Mouse (Mus musculus): ENCODE data around the gene Igsf3. TPM values are rescaled to one million over a fixed set of nuclear protein-coding genes. Genes with fewer than 3 reads are reported as not detected.
A peak's percentile ranks its signal among the peaks of the same experiment; 100 is the strongest.

The Igsf3 gene
- 25.5 and 28.1 TPM in 2 replicates for polyA plus RNA-seq (2014; fragmentation: Nextera tagmentation; extraction: Ambion mirVana)

- 4% methylated on average over 53 of the region's 56 CpGs for WGBS
- Histone ChIP-seq H3K4me1 (ENCODE audit: control insufficient read depth in 2 of 2, insufficient read depth in 2 of 2, low read length in 2 of 2) (peaks cover 25 to 30% of the 10 kb centered on the region in 2 experiments), H3K4me2 (ENCODE audit: low read length) (peak within 1 kb of the TSS; percentile 94), H3K9me3 (ENCODE audit: control insufficient read depth, low read length) (no peaks in the 10 kb centered on the region), H3K27me3 (ENCODE audit: control insufficient read depth, insufficient read depth, low read length) (no peaks in the 10 kb centered on the region), H3K9ac (ENCODE audit: low read length) (peak within 1 kb of the TSS; percentile 96), H3K36me3 (ENCODE audit: control insufficient read depth, insufficient read depth, low read length) (no peaks in the 10 kb centered on the region), H3K4me3 (ENCODE audit: control insufficient read depth in 1 of 2, insufficient read depth in 1 of 2, low read depth in 1 of 2, low read length in 2 of 2) (peak within 1 kb of the TSS; percentile 82 to 91), H3K27ac (replicated peaks in 1 of 2; ENCODE audit: control insufficient read depth in 1 of 2, insufficient read depth in 1 of 2, low read depth in 2 of 2, low read length in 2 of 2) (peak within 1 kb of the TSS; percentile 87 to 88)
- peak; percentile 80 for ATAC-seq (ENCODE audit: insufficient number of reproducible peaks, insufficient read depth, low FRiP score, low read depth)
These were observed at the start of gene Igsf3 for GRCm38 (mm10) chr3:101376538-101377247. Gene Igsf3 (plus strand): TSS chr3:101377083.

- H3K36me3 ChIP-seq (ENCODE audit: control insufficient read depth, insufficient read depth, low read length) = no peaks in the 10 kb centered on the region
- ATAC-seq (ENCODE audit: insufficient number of reproducible peaks, insufficient read depth, low FRiP score, low read depth) = no peak
- H3K27me3 ChIP-seq (ENCODE audit: control insufficient read depth, insufficient read depth, low read length) = no peaks in the 10 kb centered on the region
- peaks cover 0 to 2% of the 10 kb centered on the region in 2 experiments; a peak in 2 of 4 replicates for H3K4me1 ChIP-seq (ENCODE audit: control insufficient read depth in 2 of 2, insufficient read depth in 2 of 2, low read length in 2 of 2)
- H3K4me3 ChIP-seq (ENCODE audit: control insufficient read depth in 1 of 2, insufficient read depth in 1 of 2, low read depth in 1 of 2, low read length in 2 of 2) = no peak overlapping the region
- no peak overlapping the region for H3K27ac ChIP-seq (replicated peaks in 1 of 2; ENCODE audit: control insufficient read depth in 1 of 2, insufficient read depth in 1 of 2, low read depth in 2 of 2, low read length in 2 of 2)
- no peaks in the 10 kb centered on the region for H3K9me3 ChIP-seq (ENCODE audit: control insufficient read depth, low read length)
- 63% methylated on average over 2 of the region's 2 CpGs for WGBS
- no peak overlapping the region for H3K9ac ChIP-seq (ENCODE audit: low read length)
- H3K4me2 ChIP-seq (ENCODE audit: low read length) = no peak overlapping the region
These were observed 49.6 kb upstream of the Igsf3 start for GRCm38 (mm10) chr3:101327248-101327647.

GRCm38 (mm10) chr3:101328617-101329016 lies 48.3 kb upstream of the Igsf3 start:
- Histone ChIP-seq H3K36me3 (ENCODE audit: control insufficient read depth, insufficient read depth, low read length) (no peaks in the 10 kb centered on the region), H3K4me1 (ENCODE audit: control insufficient read depth in 2 of 2, insufficient read depth in 2 of 2, low read length in 2 of 2) (peaks cover 0 to 2% of the 10 kb centered on the region in 2 experiments; a peak in 1 of 4 replicates), H3K9me3 (ENCODE audit: control insufficient read depth, low read length) (no peaks in the 10 kb centered on the region), H3K9ac (ENCODE audit: low read length) (no peak overlapping the region), H3K27ac (replicated peaks in 1 of 2; ENCODE audit: control insufficient read depth in 1 of 2, insufficient read depth in 1 of 2, low read depth in 2 of 2, low read length in 2 of 2) (no peak overlapping the region), H3K27me3 (ENCODE audit: control insufficient read depth, insufficient read depth, low read length) (no peaks in the 10 kb centered on the region), H3K4me3 (ENCODE audit: control insufficient read depth in 1 of 2, insufficient read depth in 1 of 2, low read depth in 1 of 2, low read length in 2 of 2) (no peak overlapping the region), H3K4me2 (ENCODE audit: low read length) (no peak overlapping the region)
- 80% methylated on average over 7 of the region's 7 CpGs for WGBS
- no peak for ATAC-seq (ENCODE audit: insufficient number of reproducible peaks, insufficient read depth, low FRiP score, low read depth)

GRCm38 (mm10) chr3:101343199-101343924 lies 33.5 kb upstream of the Igsf3 start:
- 92% methylated on average over 9 of the region's 9 CpGs for WGBS
- H3K9ac ChIP-seq (ENCODE audit: low read length) = no peak overlapping the region
- H3K27me3 ChIP-seq (ENCODE audit: control insufficient read depth, insufficient read depth, low read length) = no peaks in the 10 kb centered on the region
- no peak for ATAC-seq (ENCODE audit: insufficient number of reproducible peaks, insufficient read depth, low FRiP score, low read depth)
- no peaks in the 10 kb centered on the region for H3K36me3 ChIP-seq (ENCODE audit: control insufficient read depth, insufficient read depth, low read length)
- no peak overlapping the region for H3K27ac ChIP-seq (replicated peaks in 1 of 2; ENCODE audit: control insufficient read depth in 1 of 2, insufficient read depth in 1 of 2, low read depth in 2 of 2, low read length in 2 of 2)
- H3K4me3 ChIP-seq (ENCODE audit: control insufficient read depth in 1 of 2, insufficient read depth in 1 of 2, low read depth in 1 of 2, low read length in 2 of 2) = no peak overlapping the region
- no peaks in the 10 kb centered on the region for H3K9me3 ChIP-seq (ENCODE audit: control insufficient read depth, low read length)
- peaks cover 0 to under 1% of the 10 kb centered on the region in 2 experiments; a peak in 1 of 4 replicates for H3K4me1 ChIP-seq (ENCODE audit: control insufficient read depth in 2 of 2, insufficient read depth in 2 of 2, low read length in 2 of 2)
- no peak overlapping the region for H3K4me2 ChIP-seq (ENCODE audit: low read length)

DNA sequence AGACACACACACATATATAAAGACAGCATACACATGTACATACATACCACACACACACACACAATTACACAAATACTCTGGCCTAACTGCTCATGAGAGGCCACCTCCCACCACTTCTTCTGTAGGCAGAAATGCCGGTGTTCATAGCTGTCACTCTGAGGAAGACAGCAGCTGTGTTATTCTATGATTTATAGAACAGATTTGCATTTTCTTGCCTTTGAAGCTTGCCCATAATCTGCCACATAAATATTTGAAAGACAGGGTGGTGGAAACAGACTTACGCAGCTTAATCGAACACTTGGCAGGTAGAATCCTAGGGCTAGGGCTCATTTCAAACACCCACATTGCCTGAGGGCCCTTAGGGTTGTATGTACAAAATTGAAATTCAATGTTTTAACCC lies 32.6 kb upstream of the Igsf3 start:
- no peaks in the 10 kb centered on the region for H3K36me3 ChIP-seq (ENCODE audit: control insufficient read depth, insufficient read depth, low read length)
- 83% methylated on average over 3 of the region's 3 CpGs for WGBS

GRCm38 (mm10) chr3:101345299-101345698 lies 31.6 kb upstream of the Igsf3 start:
- no peak overlapping the region for H3K4me2 ChIP-seq (ENCODE audit: low read length)
- H3K4me1 ChIP-seq (ENCODE audit: control insufficient read depth in 2 of 2, insufficient read depth in 2 of 2, low read length in 2 of 2) = peaks cover 4 to 17% of the 10 kb centered on the region in 2 experiments; a peak in 3 of 4 replicates
- 50% methylated on average over 6 of the region's 6 CpGs for WGBS
- H3K9ac ChIP-seq (ENCODE audit: low read length) = no peak overlapping the region
- H3K4me3 ChIP-seq (ENCODE audit: control insufficient read depth in 1 of 2, insufficient read depth in 1 of 2, low read depth in 1 of 2, low read length in 2 of 2) = no peak overlapping the region
- H3K36me3 ChIP-seq (ENCODE audit: control insufficient read depth, insufficient read depth, low read length) = no peaks in the 10 kb centered on the region
- no peak for ATAC-seq (ENCODE audit: insufficient number of reproducible peaks, insufficient read depth, low FRiP score, low read depth)
- H3K9me3 ChIP-seq (ENCODE audit: control insufficient read depth, low read length) = no peaks in the 10 kb centered on the region
- no peaks in the 10 kb centered on the region for H3K27me3 ChIP-seq (ENCODE audit: control insufficient read depth, insufficient read depth, low read length)
- no peak overlapping the region for H3K27ac ChIP-seq (replicated peaks in 1 of 2; ENCODE audit: control insufficient read depth in 1 of 2, insufficient read depth in 1 of 2, low read depth in 2 of 2, low read length in 2 of 2)

More for the DNA sequence above, 32.6 kb upstream of the Igsf3 start:
- Histone ChIP-seq H3K4me3 (ENCODE audit: control insufficient read depth in 1 of 2, insufficient read depth in 1 of 2, low read depth in 1 of 2, low read length in 2 of 2) (no peak overlapping the region), H3K27me3 (ENCODE audit: control insufficient read depth, insufficient read depth, low read length) (no peaks in the 10 kb centered on the region), H3K27ac (replicated peaks in 1 of 2; ENCODE audit: control insufficient read depth in 1 of 2, insufficient read depth in 1 of 2, low read depth in 2 of 2, low read length in 2 of 2) (no peak overlapping the region), H3K9me3 (ENCODE audit: control insufficient read depth, low read length) (no peaks in the 10 kb centered on the region), H3K4me1 (ENCODE audit: control insufficient read depth in 2 of 2, insufficient read depth in 2 of 2, low read length in 2 of 2) (peaks cover 4 to 9% of the 10 kb centered on the region in 2 experiments; a peak in 3 of 4 replicates), H3K4me2 (ENCODE audit: low read length) (no peak overlapping the region), H3K9ac (ENCODE audit: low read length) (no peak overlapping the region)
- ATAC-seq (ENCODE audit: insufficient number of reproducible peaks, insufficient read depth, low FRiP score, low read depth) = no peak

DNA sequence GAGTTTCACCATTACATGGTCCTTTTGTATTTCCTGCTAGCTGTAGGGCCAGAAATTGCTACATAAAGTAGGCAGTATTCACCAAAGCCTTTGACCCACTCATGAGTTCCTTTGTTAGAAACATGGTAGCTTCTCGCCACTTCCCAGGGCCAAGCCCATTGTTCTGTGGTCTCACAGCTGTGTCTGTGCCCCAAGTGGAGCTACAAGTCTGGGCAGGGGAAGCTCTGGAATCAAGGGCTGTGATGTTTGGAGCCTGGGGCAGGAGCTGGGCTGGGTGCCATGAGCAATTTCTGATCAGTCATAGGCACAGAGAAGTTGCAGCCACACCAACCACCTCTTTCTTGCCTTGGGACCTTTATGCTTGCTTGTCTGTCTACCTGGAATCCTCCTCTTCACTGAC lies 30.1 kb upstream of the Igsf3 start:
- no peaks in the 10 kb centered on the region for H3K27me3 ChIP-seq (ENCODE audit: control insufficient read depth, insufficient read depth, low read length)
- no peak overlapping the region for H3K4me3 ChIP-seq (ENCODE audit: control insufficient read depth in 1 of 2, insufficient read depth in 1 of 2, low read depth in 1 of 2, low read length in 2 of 2)
- no peaks in the 10 kb centered on the region for H3K36me3 ChIP-seq (ENCODE audit: control insufficient read depth, insufficient read depth, low read length)
- H3K4me2 ChIP-seq (ENCODE audit: low read length) = no peak overlapping the region
- no peaks in the 10 kb centered on the region for H3K9me3 ChIP-seq (ENCODE audit: control insufficient read depth, low read length)
- H3K27ac ChIP-seq (replicated peaks in 1 of 2; ENCODE audit: control insufficient read depth in 1 of 2, insufficient read depth in 1 of 2, low read depth in 2 of 2, low read length in 2 of 2) = no peak overlapping the region
- H3K4me1 ChIP-seq (ENCODE audit: control insufficient read depth in 2 of 2, insufficient read depth in 2 of 2, low read length in 2 of 2) = peaks cover 4 to 17% of the 10 kb centered on the region in 2 experiments; a peak in 3 of 4 replicates
- no peak for ATAC-seq (ENCODE audit: insufficient number of reproducible peaks, insufficient read depth, low FRiP score, low read depth)
- WGBS = 95% methylated on average over 1 of the region's 1 CpGs
- no peak overlapping the region for H3K9ac ChIP-seq (ENCODE audit: low read length)
